In genomic region chr17:47872311-47873011, GRCm38 (mm10) we compare ENCODE assay signal across 14 mouse cellular contexts. TPM values are rescaled to one million over a fixed set of nuclear protein-coding genes. Genes with fewer than 3 reads are reported as not detected.
DNase-seq lines count a peak whose midpoint lies in the region; ATAC-seq and TF ChIP-seq lines count a peak whose summit lies in the region.
"Had no signal": no experiment of that assay in that cellular context is flagged by ENCODE, and none has a peak within 500 bp of the region (broad histone marks: within the 10 kb centered on the region; RNA-seq: fewer than 3 reads in every experiment).

No protein-coding gene starts in this region.

- H3K4me2 ChIP-seq in forebrain, embryonic 11.5 days (ENCODE audit: low read depth, low read length, severe bottlenecking) = 0 out of 2 replicates have a peak overlapping the region, but pooled peaks have one; percentile 8
- H3K4me2 ChIP-seq in hindbrain, embryonic 14.5 days (replicated peaks) = peak overlapping the region; percentile 32
- peak overlapping the region; percentile 5; the same call in 1 of the 2 replicates for H3K4me2 ChIP-seq in midbrain, embryonic 16.5 days (ENCODE audit: low read length)
- no peak overlapping the region for H3K4me2 ChIP-seq in kidney, embryonic 16.5 days (replicated peaks; ENCODE audit: low read depth, low read length)

- TF ChIP-seq CTCF in brain, embryonic 14.5 days (IDR thresholded peaks at IDR 0.05; ENCODE audit: borderline replicate concordance, extremely low read depth, insufficient read depth, insufficient read length) = no peak

- H3K4me1 ChIP-seq in forebrain, embryonic 11.5 days (replicated peaks; ENCODE audit: control insufficient read depth, insufficient read depth, low read length) = peaks cover 17% of the 10 kb centered on the region
- H3K4me1 ChIP-seq in hindbrain, embryonic 14.5 days (replicated peaks; ENCODE audit: control insufficient read depth, insufficient read depth, low read length) = peaks cover 29% of the 10 kb centered on the region
- H3K4me1 ChIP-seq in midbrain, embryonic 16.5 days (ENCODE audit: control insufficient read depth, insufficient read depth, low read length) = peaks cover 36% of the 10 kb centered on the region
- peaks cover 9% of the 10 kb centered on the region; the same call in 1 of the 2 replicates for H3K4me1 ChIP-seq in kidney, embryonic 16.5 days (ENCODE audit: insufficient read depth, low read length)

- H3K27ac ChIP-seq in forebrain, embryonic 11.5 days (ENCODE audit: low read depth, low read length) = peak overlapping the region; percentile 64
- H3K27ac ChIP-seq in hindbrain, embryonic 14.5 days = peak overlapping the region; percentile 73
- H3K27ac ChIP-seq in midbrain, embryonic 16.5 days (ENCODE audit: low read length) = peak overlapping the region; percentile 76
- H3K27ac ChIP-seq in kidney, embryonic 16.5 days (ENCODE audit: low read length) = no peak overlapping the region; the same call in 1 of the 2 replicates
- H3K27ac ChIP-seq: heart, embryonic 13.5 days had no signal

- ATAC-seq in forebrain, embryonic 11.5 days (replicated peaks; ENCODE audit: low FRiP score) = peak; percentile 44; the same call in 1 of the 2 replicates
- ATAC-seq in hindbrain, embryonic 14.5 days (ENCODE audit: low FRiP score) = peak; percentile 23
- peak; percentile 25; the same call in 1 of the 2 replicates for ATAC-seq in midbrain, embryonic 16.5 days
- no peak for ATAC-seq in kidney, embryonic 16.5 days (ENCODE audit: low FRiP score, low TSS enrichment)

- no peaks in the 10 kb centered on the region for H3K9me3 ChIP-seq in forebrain, embryonic 11.5 days (ENCODE audit: control insufficient read depth, low read length)
- H3K9me3 ChIP-seq in hindbrain, embryonic 14.5 days (ENCODE audit: control insufficient read depth, low read length) = no peaks in the 10 kb centered on the region
- H3K9me3 ChIP-seq in midbrain, embryonic 16.5 days (replicated peaks; ENCODE audit: control insufficient read depth, low read length, poor library complexity, severe bottlenecking) = no peaks in the 10 kb centered on the region
- H3K9me3 ChIP-seq in kidney, embryonic 16.5 days (ENCODE audit: low read length) = no peaks in the 10 kb centered on the region
- H3K9me3 ChIP-seq: heart, embryonic 13.5 days had no signal

- DNase-seq in brain, embryonic 14.5 days (ENCODE audit: low read depth) = peak; percentile 92
- DNase-seq in forebrain, embryonic 11.5 days (ENCODE audit: low spot score) = no peak
- DNase-seq in hindbrain, embryonic 14.5 days (ENCODE audit: low spot score) = peak; percentile 69
- DNase-seq in adrenal gland, postnatal 4 days (ENCODE audit: low spot score in 2 of 2) = no peak
- DNase-seq in layer of hippocampus, adult 18-20 months (ENCODE audit: low spot score in 2 of 2) = no peak
- DNase-seq: gastrocnemius, postnatal 36 days; kidney, postnatal 14 days; spleen, adult 18-20 months had no signal

- H3K4me3 ChIP-seq in forebrain, embryonic 11.5 days (ENCODE audit: low read depth, low read length) = no peak overlapping the region
- H3K4me3 ChIP-seq in hindbrain, embryonic 14.5 days (replicated peaks; ENCODE audit: low read length) = no peak overlapping the region
- no peak overlapping the region for H3K4me3 ChIP-seq in midbrain, embryonic 16.5 days (ENCODE audit: low read depth, low read length)
- no peak overlapping the region for H3K4me3 ChIP-seq in kidney, embryonic 16.5 days (ENCODE audit: low read length)

- H3K9ac ChIP-seq in forebrain, embryonic 11.5 days (ENCODE audit: low read length) = no peak overlapping the region
- peak overlapping the region; percentile 9; the same call in 1 of the 2 replicates for H3K9ac ChIP-seq in hindbrain, embryonic 14.5 days
- peak overlapping the region; percentile 33 for H3K9ac ChIP-seq in midbrain, embryonic 16.5 days (ENCODE audit: low read depth, low read length)
- no peak overlapping the region for H3K9ac ChIP-seq in kidney, embryonic 16.5 days (replicated peaks; ENCODE audit: low read length)
- H3K9ac ChIP-seq: heart, embryonic 13.5 days had no signal

- H3K36me3 ChIP-seq in forebrain, embryonic 11.5 days (ENCODE audit: control insufficient read depth, insufficient read depth, low read length) = peaks cover 9% of the 10 kb centered on the region; the same call in 1 of the 2 replicates
- H3K36me3 ChIP-seq in hindbrain, embryonic 14.5 days (replicated peaks; ENCODE audit: control insufficient read depth, insufficient read depth) = peaks cover 47% of the 10 kb centered on the region
- H3K36me3 ChIP-seq in midbrain, embryonic 16.5 days (ENCODE audit: control insufficient read depth, insufficient read depth, low read length) = peaks cover 27% of the 10 kb centered on the region
- peaks cover 53% of the 10 kb centered on the region for H3K36me3 ChIP-seq in kidney, embryonic 16.5 days (ENCODE audit: insufficient read depth, low read length)

- WGBS in forebrain, embryonic 11.5 days = 49% methylated on average over 31 of the region's 31 CpGs
- WGBS in hindbrain, embryonic 14.5 days = 25% methylated on average over 31 of the region's 31 CpGs
- 27% methylated on average over 31 of the region's 31 CpGs for WGBS in midbrain, embryonic 16.5 days
- WGBS in kidney, embryonic 16.5 days = 82% methylated on average over 31 of the region's 31 CpGs

- TF ChIP-seq POLR2A in brain, embryonic 14.5 days (IDR thresholded peaks at IDR 0.05; ENCODE audit: borderline replicate concordance, extremely low read depth, insufficient read depth, insufficient read length, poor library complexity, severe bottlenecking) = no peak

- no peaks in the 10 kb centered on the region for H3K27me3 ChIP-seq in forebrain, embryonic 11.5 days (ENCODE audit: control insufficient read depth, insufficient read depth, low read length)
- H3K27me3 ChIP-seq in hindbrain, embryonic 14.5 days (ENCODE audit: control insufficient read depth, insufficient read depth, low read length) = no peaks in the 10 kb centered on the region
- H3K27me3 ChIP-seq in midbrain, embryonic 16.5 days (ENCODE audit: control insufficient read depth, insufficient read depth, low read depth, low read length) = no peaks in the 10 kb centered on the region
- H3K27me3 ChIP-seq in kidney, embryonic 16.5 days (ENCODE audit: insufficient read depth, low read length) = no peaks in the 10 kb centered on the region
- H3K27me3 ChIP-seq: CH12.LX; heart, embryonic 13.5 days; Patski had no signal

RNA-seq across cellular contexts. Expression of gene Mdfi, which starts 38.0 kb away (rescaled TPM):
- 35.8 and 37.8 TPM in 2 replicates for polyA plus RNA-seq in brain, embryonic 14.5 days (2012; rRNA removed)
- polyA plus RNA-seq in forebrain, embryonic 11.5 days (2014; fragmentation: Nextera tagmentation; extraction: Ambion mirVana) = 20.6 and 23.6 TPM in 2 replicates
- polyA plus RNA-seq in hindbrain, embryonic 14.5 days (2014; fragmentation: Nextera tagmentation; extraction: Ambion mirVana) = 7.5 and 7.7 TPM in 2 replicates
- polyA plus RNA-seq in midbrain, embryonic 16.5 days (2015; fragmentation: Nextera tagmentation; extraction: Ambion mirVana) = 2.4 and 2.9 TPM in 2 replicates
- total RNA-seq in adrenal gland, postnatal 4 days (2021) = 10 to 100 TPM; 10.3 to 12.9 TPM
- 13.9 and 14.0 TPM in 2 replicates for polyA plus RNA-seq in kidney, embryonic 16.5 days (2015; fragmentation: Nextera tagmentation; extraction: Ambion mirVana)
- total RNA-seq in layer of hippocampus, adult 18-20 months (2021) = under 1 TPM; 0.56 to 0.57 TPM
- polyA plus RNA-seq: inflammation-experienced regulatory T-cells, adult 6 months; Patski had no signal

RNA-seq across cellular contexts. Expression of gene Foxp4, which starts 52.0 kb away (rescaled TPM):
- polyA plus RNA-seq in brain, embryonic 14.5 days (2012; rRNA removed) = 93.8 and 94.9 TPM in 2 replicates
- 26.1 and 27.8 TPM in 2 replicates for polyA plus RNA-seq in forebrain, embryonic 11.5 days (2014; fragmentation: Nextera tagmentation; extraction: Ambion mirVana)
- polyA plus RNA-seq in hindbrain, embryonic 14.5 days (2014; fragmentation: Nextera tagmentation; extraction: Ambion mirVana) = 34.3 and 35.1 TPM in 2 replicates
- polyA plus RNA-seq in midbrain, embryonic 16.5 days (2015; fragmentation: Nextera tagmentation; extraction: Ambion mirVana) = 35.8 and 38.8 TPM in 2 replicates
- total RNA-seq in adrenal gland, postnatal 4 days (2021) = 10 to 100 TPM; 37.8 to 41.2 TPM
- polyA plus RNA-seq in kidney, embryonic 16.5 days (2015; fragmentation: Nextera tagmentation; extraction: Ambion mirVana) = 8.3 and 11.6 TPM in 2 replicates
- 10 to 100 TPM; 49.7 to 56.1 TPM for total RNA-seq in layer of hippocampus, adult 18-20 months (2021)

Comparison
In these comparisons a context has a peak if more than half of its experiments do, and no peak if none do; other contexts are left out.
1. DNase-seq: peak in brain, embryonic 14.5 days (single experiment) and hindbrain, embryonic 14.5 days (single experiment); none in forebrain, embryonic 11.5 days (single experiment), adrenal gland, postnatal 4 days (0 of 2) and layer of hippocampus, adult 18-20 months (0 of 2).
2. H3K9ac ChIP-seq: peak in hindbrain, embryonic 14.5 days (single experiment) and midbrain, embryonic 16.5 days (single experiment); none in forebrain, embryonic 11.5 days (single experiment) and kidney, embryonic 16.5 days (single experiment).